In the genomic region with DNA sequence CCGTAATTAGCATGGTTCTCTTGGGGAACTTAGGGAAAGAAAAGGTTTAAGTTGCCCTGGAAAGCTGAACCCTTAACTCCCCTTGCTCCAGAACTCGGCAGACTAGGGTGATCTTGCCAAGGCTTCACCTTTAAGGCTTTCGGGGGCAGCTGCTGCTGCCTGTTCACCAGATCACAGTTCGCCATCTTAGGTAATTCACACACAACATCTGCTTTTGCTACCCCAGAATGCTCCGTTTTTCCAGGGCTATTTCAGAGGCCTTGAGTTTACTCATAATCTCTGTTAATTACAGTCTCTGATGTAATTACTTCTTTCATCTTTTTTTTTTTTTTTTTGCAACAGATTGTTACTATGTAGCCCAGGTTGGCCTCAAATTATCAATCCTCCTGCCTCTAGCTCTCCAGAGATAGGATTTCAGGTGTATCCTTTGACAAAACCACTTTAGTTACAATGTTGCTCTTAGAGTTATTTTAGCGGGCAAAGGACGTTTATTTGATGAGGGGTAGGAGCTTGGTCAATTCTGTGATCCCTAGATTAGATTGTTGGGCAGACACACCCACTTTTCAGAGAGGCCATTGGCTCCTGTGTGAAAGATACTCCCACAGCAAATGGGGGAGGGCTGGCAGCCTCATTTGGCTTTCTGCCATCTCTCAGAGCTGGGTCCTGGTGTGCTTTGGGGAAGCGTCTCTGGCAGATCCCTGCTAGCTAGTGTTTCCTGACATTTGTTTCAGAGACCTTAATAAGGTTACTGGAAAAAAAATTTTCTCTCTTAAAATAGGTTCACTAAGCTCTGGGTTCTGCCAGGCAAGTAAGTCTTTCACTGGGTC, we compare ENCODE assay signal across 8 mouse cellular contexts.
DNase-seq lines count a peak whose midpoint lies in the region; ATAC-seq and TF ChIP-seq lines count a peak whose summit lies in the region.
"Had no signal": no experiment of that assay in that cellular context is flagged by ENCODE, and none has a peak within 500 bp of the region (broad histone marks: within the 10 kb centered on the region; RNA-seq: fewer than 3 reads in every experiment).

No protein-coding gene starts in this region.

- no peaks in the 10 kb centered on the region for H3K9me3 ChIP-seq in stomach, embryonic 16.5 days (replicated peaks; ENCODE audit: control insufficient read depth, low read length)
- no peaks in the 10 kb centered on the region for H3K9me3 ChIP-seq in neural tube, embryonic 15.5 days (replicated peaks)

- WGBS in stomach, embryonic 16.5 days: 47% methylated on average over 8 of the region's 8 CpGs
- WGBS in neural tube, embryonic 15.5 days: 54% methylated on average over 8 of the region's 8 CpGs

- H3K9ac ChIP-seq in stomach, embryonic 16.5 days (ENCODE audit: low read length): no peak overlapping the region
- H3K9ac ChIP-seq in neural tube, embryonic 15.5 days (replicated peaks): no peak overlapping the region

- H3K27ac ChIP-seq in gastrocnemius, adult 2 months: peak overlapping the region; percentile 64
- H3K27ac ChIP-seq in stomach, embryonic 16.5 days (ENCODE audit: low read length): peak overlapping the region; percentile 38; the same call in 1 of the 2 replicates
- H3K27ac ChIP-seq in neural tube, embryonic 15.5 days (replicated peaks): no peak overlapping the region

- intact Hi-C loops in gastrocnemius, adult 2 months (cut with DNase I): no loop called here

- H3K4me2 ChIP-seq in stomach, embryonic 16.5 days (ENCODE audit: low read depth, low read length): no peak overlapping the region
- no peak overlapping the region for H3K4me2 ChIP-seq in neural tube, embryonic 15.5 days

- H3K36me3 ChIP-seq in stomach, embryonic 16.5 days (ENCODE audit: control insufficient read depth, insufficient read depth, low read length): no peaks in the 10 kb centered on the region
- H3K36me3 ChIP-seq in neural tube, embryonic 15.5 days: no peaks in the 10 kb centered on the region

- peak; percentile 60; the same call in 1 of the 2 replicates for ATAC-seq in stomach, embryonic 16.5 days (ENCODE audit: insufficient read depth, low FRiP score)
- no peak for ATAC-seq in neural tube, embryonic 15.5 days (ENCODE audit: low FRiP score)

- no peaks in the 10 kb centered on the region for H3K27me3 ChIP-seq in stomach, embryonic 16.5 days (ENCODE audit: control insufficient read depth, insufficient read depth, low read length)
- H3K27me3 ChIP-seq in neural tube, embryonic 15.5 days (replicated peaks): 0 out of 2 replicates have a peak, but pooled peaks cover 1% of the 10 kb centered on the region

- H3K4me1 ChIP-seq in stomach, embryonic 16.5 days (ENCODE audit: control insufficient read depth, insufficient read depth, low read length): peaks cover 16% of the 10 kb centered on the region
- peaks cover 13% of the 10 kb centered on the region for H3K4me1 ChIP-seq in neural tube, embryonic 15.5 days

- peak; percentile 31 for DNase-seq in kidney, adult 11 months
- DNase-seq in kidney, adult 8-10 months: no peak
- DNase-seq in NIH3T3 (ENCODE audit: low read depth): peak; percentile 45
- DNase-seq in gastrocnemius, adult 2 months: peak; percentile 74
- DNase-seq in kidney, postnatal 14 days: peak; percentile 59

- no peak overlapping the region; the same call in 1 of the 2 replicates for H3K4me3 ChIP-seq in gastrocnemius, adult 2 months
- no peak overlapping the region for H3K4me3 ChIP-seq in stomach, embryonic 16.5 days (replicated peaks; ENCODE audit: low read length)
- no peak overlapping the region for H3K4me3 ChIP-seq in neural tube, embryonic 15.5 days (replicated peaks)
- H3K4me3 ChIP-seq: heart, adult 2 months had no signal

- TF ChIP-seq CTCF in gastrocnemius, adult 2 months (IDR thresholded peaks at IDR 0.05): no peak

Comparison
In these comparisons a context has a peak if more than half of its experiments do, and no peak if none do; other contexts are left out.
1. DNase-seq: peak in kidney, adult 11 months (single experiment), NIH3T3 (single experiment), gastrocnemius, adult 2 months (single experiment) and kidney, postnatal 14 days (single experiment); none in kidney, adult 8-10 months (0 of 2).